Mouse (Mus musculus): ENCODE results near the gene Vmn1r95.

Gene Vmn1r95

DNA sequence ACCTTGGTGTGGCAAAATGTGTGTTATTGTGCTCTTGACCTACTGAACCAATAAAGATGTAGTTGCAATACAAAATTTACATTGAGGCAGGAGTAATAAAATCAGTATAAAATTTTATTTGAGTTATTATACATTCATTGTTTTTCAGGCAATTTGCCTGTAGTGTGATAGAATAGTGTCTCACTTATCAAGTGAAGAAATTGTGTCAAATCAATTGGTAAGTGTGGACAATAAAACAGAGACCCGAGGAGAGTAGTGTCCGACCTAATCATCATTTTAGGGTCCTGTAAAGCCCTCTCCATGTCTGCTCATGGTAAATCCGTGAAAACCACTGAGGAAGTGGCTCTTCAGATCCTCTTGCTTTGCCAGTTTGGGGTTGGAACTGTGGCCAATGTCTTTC is at the start of gene Vmn1r95:
Vmn1r95 (plus strand) TSS at position 301 of the 400 bp plus-strand sequence.
- no CpG with 5 or more reads among the region's 3 CpGs for WGBS

- no CpG with 5 or more reads among the region's 3 CpGs for WGBS
These were observed 25.2 kb upstream of the Vmn1r95 start, which contains the start of gene Vmn1r94 for GRCm38 (mm10) chr7:20168277-20168676. Gene Vmn1r94, minus strand, starts transcription at chr7:20168377.

DNA sequence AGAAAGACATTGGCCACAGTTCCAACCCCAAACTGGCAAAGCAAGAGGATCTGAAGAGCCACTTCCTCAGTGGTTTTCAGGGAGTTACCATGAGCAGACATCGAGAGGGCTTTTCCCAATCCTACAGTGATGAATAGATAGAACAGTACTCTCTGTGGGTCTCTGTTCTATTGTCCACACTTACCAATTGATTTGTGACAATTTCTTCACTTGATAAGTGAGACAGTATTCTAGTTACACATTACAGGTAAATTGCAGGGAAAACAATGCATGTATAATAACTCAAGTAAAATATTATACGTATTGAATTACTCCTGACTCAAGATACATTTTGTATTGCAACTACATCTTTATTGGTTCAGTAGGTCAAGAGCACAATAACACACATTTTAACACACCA is 12.0 kb downstream of the Vmn1r95 start, which contains the start of gene Gm6164:
Gm6164 (minus strand) TSS at position 101 of the 400 bp plus-strand sequence.
- WGBS = no CpG with 5 or more reads among the region's 2 CpGs

- WGBS = no CpG with 5 or more reads among the region's 2 CpGs
These were observed 40.2 kb downstream of the Vmn1r95 start, which contains the start of gene Gm4498 for GRCm38 (mm10) chr7:20233728-20234127. Gene Gm4498, minus strand, starts transcription at chr7:20233828.
